Mouse (Mus musculus) heart, embryonic 12.5 days (tissue): ENCODE results near the gene Cd2ap. TPM values are rescaled to one million over a fixed set of nuclear protein-coding genes. Genes with fewer than 3 reads are reported as not detected.

Experiments
- ATAC-seq: fragments of 200-750 bp; cut with Nextera tagmentation; 2 replicates; pipeline ENCODE4 v1.8.0; 2017; ENCODE audit warnings: moderate TSS enrichment, moderate library complexity; ENCODE audit not compliant: insufficient number of reproducible peaks, low FRiP score
- H3K27ac ChIP-seq: fragments of 300-500 bp; sonication (generic); 2 replicates; pipeline ENCODE4 v1.5.1; 2016; ENCODE audit warnings: mild to moderate bottlenecking, moderate library complexity; ENCODE audit not compliant: poor library complexity, severe bottlenecking
- H3K27me3 ChIP-seq: fragments of 300-500 bp; sonication (generic); replicated peaks from 2 replicates; pipeline ENCODE4 v1.6.1; 2016; ENCODE audit warnings: mild to moderate bottlenecking, moderate library complexity
- H3K36me3 ChIP-seq: fragments of 300-500 bp; sonication (generic); 2 replicates; pipeline ENCODE4 v1.6.1; 2016; ENCODE audit warnings: mild to moderate bottlenecking, moderate library complexity
- H3K4me1 ChIP-seq: fragments of 300-500 bp; sonication (generic); replicated peaks from 2 replicates; pipeline ENCODE4 v1.6.1; 2016; ENCODE audit warnings: mild to moderate bottlenecking
- H3K4me2 ChIP-seq: fragments of 300-500 bp; sonication (generic); 2 replicates; pipeline ENCODE4 v1.6.1; 2016; ENCODE audit warnings: mild to moderate bottlenecking, moderate library complexity
- H3K4me3 ChIP-seq: fragments of 300-500 bp; sonication (generic); 2 replicates; pipeline ENCODE4 v1.5.1; 2016; ENCODE audit warnings: mild to moderate bottlenecking
- H3K9ac ChIP-seq: fragments of 300-500 bp; sonication (generic); 2 replicates; pipeline ENCODE4 v1.6.1; 2016; ENCODE audit warnings: mild to moderate bottlenecking, moderate library complexity
- H3K9me3 ChIP-seq: fragments of 300-500 bp; sonication (generic); replicated peaks from 2 replicates; pipeline ENCODE4 v1.6.1; 2016; ENCODE audit warnings: mild to moderate bottlenecking, moderate library complexity
- WGBS: fragments of 180-500 bp; shearing (Covaris S2); methylation state at CpG from one replicate; pipeline ENCODE4 v1.1.7; 2016; 5-methylcytosine and 5-hydroxymethylcytosine counted together
- polyA plus RNA-seq: library from polyadenylated mRNA; unstranded; fragments of >200 nt; fragmentation: Nextera tagmentation; extraction: Ambion mirVana; gene quantifications from 2 replicates; pipeline ENCODE4 v1.2.1, GENCODE M21; 2016

Cd2ap gene
- polyA plus RNA-seq, 1 experiment from 2014 or later: 20.2 TPM

DNA sequence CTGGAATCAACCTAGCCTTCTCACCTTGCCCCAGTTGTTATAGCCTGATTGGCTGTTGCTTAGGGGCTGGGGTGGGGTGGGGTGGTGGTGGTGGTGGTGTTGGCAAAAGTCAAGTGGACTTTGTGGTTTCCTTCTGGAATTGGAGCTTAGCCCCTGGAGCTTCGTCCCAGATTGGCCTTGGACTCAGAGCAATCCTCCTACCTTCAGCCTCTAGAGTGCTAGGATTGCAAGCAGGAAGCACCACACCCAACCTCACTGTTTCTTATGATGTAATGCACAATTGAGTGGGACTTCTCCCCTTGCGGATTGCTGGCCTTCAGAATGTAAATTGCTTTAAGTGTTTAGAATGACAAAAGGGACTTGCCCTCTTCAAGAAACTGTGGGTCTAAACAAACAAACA lies 24.3 kb upstream of the Cd2ap start:
- H3K9me3 ChIP-seq: peaks cover 14% of the 10 kb centered on the region
- no peaks in the 10 kb centered on the region for H3K27me3 ChIP-seq
- H3K9ac ChIP-seq: no peak overlapping the region
- no peaks in the 10 kb centered on the region for H3K4me1 ChIP-seq
- no peak overlapping the region for H3K27ac ChIP-seq
- H3K36me3 ChIP-seq: no peaks in the 10 kb centered on the region
- WGBS: 53% methylated on average over 2 of the region's 2 CpGs
- H3K4me3 ChIP-seq: no peak overlapping the region
- H3K4me2 ChIP-seq: no peak overlapping the region
- ATAC-seq: no peak

DNA sequence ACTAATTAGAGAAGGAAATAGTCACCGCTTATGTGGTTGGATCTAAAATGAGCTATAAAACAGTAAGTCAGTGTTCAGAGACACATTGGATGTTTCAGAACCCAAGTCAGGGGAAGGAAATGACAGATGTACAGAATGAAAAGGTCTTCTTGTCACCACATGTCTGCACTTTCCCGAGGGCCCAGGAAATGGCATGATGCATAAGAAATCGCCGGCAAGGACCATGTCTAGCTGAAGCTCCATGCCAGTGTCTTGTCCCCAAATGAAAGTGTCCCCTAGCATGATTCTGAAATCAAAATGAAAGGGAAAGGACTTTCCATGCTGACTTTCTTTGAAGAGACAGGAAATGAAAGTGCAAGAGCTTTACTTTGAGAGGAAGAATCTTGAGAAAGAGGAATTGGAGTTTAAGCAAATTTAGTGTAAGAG lies 10.8 kb upstream of the Cd2ap start:
- Histone ChIP-seq H3K4me2 (no peak overlapping the region), H3K27ac (no peak overlapping the region), H3K36me3 (no peaks in the 10 kb centered on the region), H3K4me1 (peaks cover 25% of the 10 kb centered on the region), H3K9ac (no peak overlapping the region), H3K4me3 (no peak overlapping the region), H3K27me3 (no peaks in the 10 kb centered on the region), H3K9me3 (no peaks in the 10 kb centered on the region; the same call in 1 of the 2 replicates)
- no peak for ATAC-seq
- 75% methylated on average over 4 of the region's 4 CpGs for WGBS

DNA sequence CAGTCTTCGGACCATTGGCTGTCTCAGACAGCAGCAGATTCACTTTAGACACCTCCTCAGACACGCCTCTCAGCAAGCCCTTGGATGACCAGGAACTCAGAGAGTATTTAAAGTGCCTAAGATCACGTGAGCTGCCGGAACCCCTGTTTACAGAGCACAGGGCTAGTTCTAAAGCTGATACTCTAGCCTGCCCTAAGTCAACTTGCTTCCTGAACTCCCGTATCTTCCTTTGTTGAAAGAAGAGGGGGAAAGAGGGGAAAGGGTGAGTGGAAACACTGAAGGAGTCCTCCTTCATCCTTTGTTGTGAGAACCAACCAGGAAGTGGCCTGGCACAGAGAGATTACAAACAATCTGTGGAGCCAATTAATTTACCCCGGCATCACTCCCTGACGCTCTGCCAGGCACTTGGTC lies 8.6 kb upstream of the Cd2ap start:
- H3K9me3 ChIP-seq: no peaks in the 10 kb centered on the region; the same call in 1 of the 2 replicates
- H3K9ac ChIP-seq: no peak overlapping the region
- no peak overlapping the region for H3K4me2 ChIP-seq
- peaks cover 25% of the 10 kb centered on the region for H3K4me1 ChIP-seq
- peak; percentile 82 for ATAC-seq
- peak overlapping the region; percentile 70 for H3K27ac ChIP-seq
- H3K36me3 ChIP-seq: no peaks in the 10 kb centered on the region
- H3K4me3 ChIP-seq: no peak overlapping the region
- 37% methylated on average over 7 of the region's 7 CpGs for WGBS
- no peaks in the 10 kb centered on the region for H3K27me3 ChIP-seq

DNA sequence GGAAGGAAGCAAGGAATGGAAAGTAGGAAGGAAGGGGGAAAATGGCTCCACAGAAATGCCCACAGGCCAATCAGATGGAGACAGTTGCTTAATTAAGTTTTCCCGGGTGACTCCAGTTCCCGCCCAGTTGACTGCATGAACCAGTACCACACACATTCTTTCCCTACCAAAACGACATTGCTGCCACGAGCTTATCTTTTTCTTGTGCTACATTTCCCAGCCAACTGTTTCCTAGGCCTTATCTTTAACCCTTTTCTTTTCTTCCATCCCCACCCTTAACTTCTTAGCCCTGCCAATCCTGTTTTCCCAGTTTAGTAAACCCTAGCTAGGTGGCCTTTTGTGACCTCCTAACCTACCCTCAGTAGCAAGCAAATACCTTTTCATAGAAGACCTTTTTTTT lies 7.9 kb upstream of the Cd2ap start:
- Histone ChIP-seq H3K27me3 (no peaks in the 10 kb centered on the region), H3K4me1 (peaks cover 25% of the 10 kb centered on the region), H3K36me3 (no peaks in the 10 kb centered on the region), H3K4me2 (no peak overlapping the region), H3K9ac (no peak overlapping the region), H3K9me3 (no peaks in the 10 kb centered on the region; the same call in 1 of the 2 replicates), H3K27ac (peak overlapping the region; percentile 70), H3K4me3 (no peak overlapping the region)
- 7% methylated on average over 4 of the region's 4 CpGs for WGBS
- ATAC-seq: no peak

DNA sequence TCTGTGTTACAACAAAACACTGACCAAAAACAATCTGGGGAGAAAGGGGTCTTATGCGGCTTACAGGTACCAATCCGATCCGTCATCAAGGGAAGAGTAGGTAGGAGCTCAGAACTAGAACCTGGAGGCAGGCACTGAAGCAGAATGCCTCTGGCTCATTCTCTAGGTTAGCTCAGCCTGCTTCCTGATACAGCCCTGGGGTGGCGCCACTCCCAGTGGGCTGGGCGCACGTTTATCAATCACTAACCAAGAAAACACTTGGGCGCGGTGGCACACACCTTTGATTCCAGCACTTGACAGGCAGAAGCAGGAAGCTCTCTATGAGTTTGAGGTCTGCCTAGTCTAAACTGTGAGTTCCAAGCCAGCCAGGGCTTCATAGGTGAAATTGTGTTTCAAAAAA lies 7.3 kb upstream of the Cd2ap start:
- H3K27me3 ChIP-seq: no peaks in the 10 kb centered on the region
- peak overlapping the region; percentile 2; the same call in 1 of the 2 replicates for H3K4me2 ChIP-seq
- peaks cover 25% of the 10 kb centered on the region for H3K4me1 ChIP-seq
- H3K27ac ChIP-seq: peak overlapping the region; percentile 70
- H3K9me3 ChIP-seq: no peaks in the 10 kb centered on the region; the same call in 1 of the 2 replicates
- 75% methylated on average over 8 of the region's 8 CpGs for WGBS
- ATAC-seq: peak; percentile 47; the same call in 1 of the 2 replicates
- H3K4me3 ChIP-seq: no peak overlapping the region
- no peaks in the 10 kb centered on the region for H3K36me3 ChIP-seq
- H3K9ac ChIP-seq: no peak overlapping the region

DNA sequence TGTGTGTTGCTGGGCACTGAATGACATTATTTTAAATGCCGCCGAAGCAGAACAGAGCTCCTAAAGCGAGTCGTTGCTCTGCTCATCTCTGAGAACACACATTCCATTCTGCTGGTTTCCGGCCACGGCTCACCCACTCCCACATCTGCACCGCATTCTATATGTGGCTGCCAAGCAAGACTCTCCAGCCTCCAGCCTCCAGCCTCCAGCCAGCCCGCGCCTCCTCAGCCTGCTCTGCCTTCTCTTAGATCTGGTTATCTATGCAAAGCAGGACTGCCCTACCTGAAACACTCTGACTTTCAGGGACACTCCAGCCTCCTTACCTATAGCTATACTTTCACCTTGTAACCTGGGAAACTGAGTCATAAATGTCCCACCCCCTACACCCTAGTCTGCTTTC lies 6.8 kb upstream of the Cd2ap start:
- peak; percentile 54; the same call in 1 of the 2 replicates for ATAC-seq
- H3K27ac ChIP-seq: peak overlapping the region; percentile 70; the same call in 1 of the 2 replicates
- H3K9ac ChIP-seq: no peak overlapping the region
- no peaks in the 10 kb centered on the region; the same call in 1 of the 2 replicates for H3K9me3 ChIP-seq
- no peaks in the 10 kb centered on the region for H3K27me3 ChIP-seq
- 23% methylated on average over 9 of the region's 9 CpGs for WGBS
- no peak overlapping the region for H3K4me3 ChIP-seq
- peaks cover 25% of the 10 kb centered on the region for H3K4me1 ChIP-seq
- H3K36me3 ChIP-seq: no peaks in the 10 kb centered on the region
- H3K4me2 ChIP-seq: peak overlapping the region; percentile 37

DNA sequence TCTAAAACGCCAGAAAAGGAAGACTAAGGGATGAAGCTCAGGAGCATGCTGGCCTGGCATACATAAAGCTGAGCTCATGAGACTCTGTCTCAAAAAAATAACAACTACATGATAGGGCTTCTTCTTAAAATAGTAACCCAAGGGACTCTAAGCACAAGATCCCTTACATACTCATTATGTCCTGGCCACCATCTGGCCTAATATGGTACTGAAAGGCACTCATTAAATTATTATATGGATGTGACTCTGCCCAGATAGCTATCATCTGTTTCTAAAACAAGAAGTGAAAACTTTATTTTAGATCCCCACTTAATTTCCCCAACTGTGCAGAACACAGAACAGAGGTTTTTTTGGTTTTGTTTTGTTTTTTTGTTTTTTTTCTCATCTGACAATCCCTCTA lies 6.4 kb upstream of the Cd2ap start:
- Histone ChIP-seq H3K4me1 (peaks cover 25% of the 10 kb centered on the region), H3K27me3 (no peaks in the 10 kb centered on the region), H3K4me2 (peak overlapping the region; percentile 37), H3K9ac (no peak overlapping the region), H3K36me3 (no peaks in the 10 kb centered on the region), H3K4me3 (no peak overlapping the region), H3K27ac (no peak overlapping the region), H3K9me3 (no peaks in the 10 kb centered on the region; the same call in 1 of the 2 replicates)
- 69% methylated on average over 1 of the region's 1 CpGs for WGBS
- no peak for ATAC-seq

DNA sequence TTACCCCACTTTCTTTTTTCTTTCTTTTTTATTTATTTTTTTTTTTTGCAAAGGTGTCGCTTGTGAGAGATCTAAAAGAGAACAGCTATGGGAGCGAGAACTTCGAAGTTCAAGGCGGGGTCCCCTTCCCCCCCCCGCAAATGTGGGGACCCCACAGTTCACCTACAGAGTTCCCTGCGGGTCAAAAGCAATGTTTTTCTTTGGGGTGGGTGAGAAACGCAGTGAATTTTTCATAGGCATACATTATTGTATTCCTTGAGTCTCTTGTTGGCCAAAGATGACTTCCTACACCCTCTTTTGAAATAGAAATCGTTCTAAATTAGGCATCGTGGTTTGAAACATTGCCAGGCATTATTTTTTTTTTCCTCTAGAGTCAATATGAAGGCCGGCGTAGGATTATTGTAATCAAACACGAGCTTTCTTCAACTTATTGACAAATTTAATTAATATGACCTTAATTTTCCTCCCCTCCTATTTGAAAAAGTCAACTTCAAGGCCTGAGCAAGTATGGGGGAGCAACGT lies 500 bp upstream of the Cd2ap start:
- Histone ChIP-seq H3K9ac (peak overlapping the region; percentile 96; the same call in 1 of the 2 replicates), H3K27ac (peak overlapping the region; percentile 97; the same call in 1 of the 2 replicates), H3K27me3 (no peaks in the 10 kb centered on the region), H3K4me2 (peak overlapping the region; percentile 77), H3K4me1 (peaks cover 16% of the 10 kb centered on the region), H3K9me3 (no peaks in the 10 kb centered on the region), H3K36me3 (no peaks in the 10 kb centered on the region), H3K4me3 (peak overlapping the region; percentile 95)
- no peak for ATAC-seq
- 33% methylated on average over 13 of the region's 13 CpGs for WGBS

DNA sequence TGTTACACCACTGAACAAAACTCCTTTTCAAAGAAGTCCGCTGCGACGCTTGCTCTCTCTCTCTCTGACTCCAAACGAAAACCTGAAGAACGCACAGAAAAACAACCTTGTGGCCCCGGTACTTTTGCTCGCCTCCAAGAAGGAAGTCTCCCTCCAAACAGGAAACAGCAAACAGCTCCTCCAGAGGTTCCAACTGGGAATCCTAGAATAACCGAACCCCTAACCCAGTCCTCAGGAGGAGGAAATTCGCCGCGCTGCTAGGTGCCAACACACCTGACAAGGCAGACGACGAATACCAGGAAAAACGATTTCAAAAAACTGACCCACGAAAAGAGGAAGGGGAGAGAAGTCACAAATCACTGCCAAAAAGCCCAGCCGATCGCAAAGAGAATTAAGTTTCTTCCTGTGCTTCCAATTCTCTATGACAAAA lies 879 bp downstream of the Cd2ap start:
- Histone ChIP-seq H3K4me3 (peak overlapping the region; percentile 95), H3K9me3 (no peaks in the 10 kb centered on the region), H3K36me3 (no peaks in the 10 kb centered on the region), H3K4me1 (peaks cover 22% of the 10 kb centered on the region), H3K9ac (peak overlapping the region; percentile 96), H3K27ac (peak overlapping the region; percentile 97), H3K4me2 (peak overlapping the region; percentile 77), H3K27me3 (no peaks in the 10 kb centered on the region)
- under 1% methylated on average over 17 of the region's 17 CpGs for WGBS
- ATAC-seq: no peak

DNA sequence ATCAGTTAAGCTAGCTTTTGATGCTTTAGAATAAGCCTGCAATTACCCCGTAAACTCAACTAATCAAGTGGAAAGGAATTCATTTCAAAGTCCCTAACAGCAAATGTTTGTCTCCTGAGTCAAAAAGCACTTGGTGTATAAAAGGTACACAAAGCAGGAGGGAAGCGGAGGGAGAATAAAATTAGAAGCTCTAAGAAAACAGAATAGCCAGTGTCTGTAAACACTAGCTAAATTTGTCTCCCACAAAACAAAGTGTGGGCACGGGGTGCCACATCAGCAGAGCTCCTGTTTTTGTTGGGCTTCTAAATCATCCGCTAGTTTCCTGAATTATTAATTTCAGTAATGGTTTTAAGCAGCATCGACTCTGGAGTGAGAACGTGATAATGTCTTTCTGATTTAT lies 1.4 kb downstream of the Cd2ap start:
- no peaks in the 10 kb centered on the region for H3K27me3 ChIP-seq
- ATAC-seq: no peak
- no peaks in the 10 kb centered on the region for H3K9me3 ChIP-seq
- no peaks in the 10 kb centered on the region for H3K36me3 ChIP-seq
- peak overlapping the region; percentile 97 for H3K27ac ChIP-seq
- peak overlapping the region; percentile 77 for H3K4me2 ChIP-seq
- peaks cover 25% of the 10 kb centered on the region for H3K4me1 ChIP-seq
- peak overlapping the region; percentile 95 for H3K4me3 ChIP-seq
- WGBS: 28% methylated on average over 6 of the region's 6 CpGs
- H3K9ac ChIP-seq: peak overlapping the region; percentile 96

DNA sequence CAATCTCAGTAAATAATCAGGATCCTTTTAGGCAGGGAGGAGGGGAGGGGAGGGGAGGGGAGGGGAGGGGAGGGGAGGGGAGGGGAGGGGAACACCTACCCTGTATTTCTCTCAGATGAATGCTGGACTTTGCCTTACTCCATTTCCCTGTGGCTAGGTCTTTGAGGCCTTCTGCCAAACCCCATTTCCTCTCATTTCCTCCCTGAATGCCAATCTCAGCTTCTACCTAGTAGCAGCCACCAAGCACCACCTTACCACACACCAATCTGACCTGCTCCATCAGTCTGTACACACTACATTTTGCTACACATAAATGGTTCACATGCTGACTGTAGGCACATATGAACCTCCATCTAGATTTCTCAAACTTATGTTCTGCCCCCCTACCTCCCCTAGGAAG lies 6.0 kb downstream of the Cd2ap start:
- Histone ChIP-seq H3K9ac (no peak overlapping the region), H3K4me2 (no peak overlapping the region), H3K4me3 (no peak overlapping the region), H3K27me3 (no peaks in the 10 kb centered on the region), H3K4me1 (peaks cover 22% of the 10 kb centered on the region), H3K36me3 (no peaks in the 10 kb centered on the region), H3K27ac (no peak overlapping the region; the same call in 1 of the 2 replicates), H3K9me3 (no peaks in the 10 kb centered on the region)
- no peak for ATAC-seq

DNA sequence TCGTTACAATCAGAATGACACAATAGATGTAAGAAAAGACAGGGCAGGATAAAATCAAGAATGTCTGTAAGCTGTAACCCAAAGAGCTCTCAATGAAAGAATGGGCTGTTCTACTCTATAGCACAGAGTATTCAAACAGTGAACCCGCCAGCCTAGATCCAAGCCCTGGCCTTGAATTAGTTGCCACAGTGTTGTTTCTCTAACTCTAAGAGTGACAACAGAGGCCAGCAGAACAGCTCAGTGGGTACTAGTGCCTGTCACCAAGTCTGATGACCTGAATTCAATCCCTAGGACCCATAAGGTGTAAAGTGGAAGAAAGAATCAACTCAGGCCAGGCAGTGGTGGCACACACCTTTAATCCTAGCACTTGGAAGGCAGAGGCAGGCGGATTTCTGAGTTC lies 13.3 kb downstream of the Cd2ap start:
- H3K4me2 ChIP-seq: no peak overlapping the region
- 82% methylated on average over 3 of the region's 3 CpGs for WGBS
- no peak overlapping the region for H3K9ac ChIP-seq
- H3K36me3 ChIP-seq: no peaks in the 10 kb centered on the region
- H3K4me3 ChIP-seq: no peak overlapping the region
- no peak for ATAC-seq
- peaks cover 7% of the 10 kb centered on the region; the same call in 1 of the 2 replicates for H3K4me1 ChIP-seq
- no peaks in the 10 kb centered on the region for H3K9me3 ChIP-seq
- no peak overlapping the region for H3K27ac ChIP-seq
- H3K27me3 ChIP-seq: no peaks in the 10 kb centered on the region
